Mouse (Mus musculus) ES-Bruce4 (cell line): Measurements from ENCODE around the gene Hus1. TPM values are rescaled to one million over a fixed set of nuclear protein-coding genes. Genes with fewer than 3 reads are reported as not detected.
A peak's percentile ranks its signal among the peaks of the same experiment; 100 is the strongest.

Experiments
- H3K27ac ChIP-seq: 2 replicates; pipeline ENCODE4 v1.5.1; 2012; ENCODE audit warnings: low read length, inconsistent platforms; ENCODE audit not compliant: insufficient read depth
- H3K27me3 ChIP-seq: 2 replicates; pipeline ENCODE4 v1.6.1; 2012; ENCODE audit warnings: mild to moderate bottlenecking, low read length, inconsistent platforms; ENCODE audit not compliant: control insufficient read depth, poor library complexity, insufficient read depth, severe bottlenecking
- H3K36me3 ChIP-seq: 2 replicates; pipeline ENCODE4 v1.6.1; 2012; ENCODE audit warnings: inconsistent platforms, mild to moderate bottlenecking, low read length, moderate library complexity; ENCODE audit not compliant: control insufficient read depth, poor library complexity, insufficient read depth, severe bottlenecking
- H3K4me1 ChIP-seq: one replicate; pipeline ENCODE4 v1.8.1; 2011; ENCODE audit warnings: low read length; ENCODE audit not compliant: control insufficient read depth, insufficient read depth
- H3K4me3 ChIP-seq: 2 replicates; pipeline ENCODE4 v1.5.1; 2011; ENCODE audit warnings: low read depth, mild to moderate bottlenecking, low read length
- H3K9ac ChIP-seq: 2 replicates; pipeline ENCODE4 v1.6.1; 2012; ENCODE audit warnings: low read depth, mild to moderate bottlenecking, inconsistent platforms; ENCODE audit not compliant: poor library complexity, severe bottlenecking
- H3K9me3 ChIP-seq: replicated peaks from 2 replicates; pipeline ENCODE4 v1.6.1; 2012; ENCODE audit warnings: mild to moderate bottlenecking, low read length, inconsistent platforms; ENCODE audit not compliant: control insufficient read depth, poor library complexity, insufficient read depth, severe bottlenecking
- CTCF ChIP-seq: IDR thresholded peaks from one replicate; pipeline ENCODE4 v1.8.1; 2011; ENCODE audit warnings: low read depth, low read length
- EP300 ChIP-seq: IDR thresholded peaks from 2 replicates; pipeline ENCODE4 v1.6.1; 2011; ENCODE audit warnings: low read depth, low read length; ENCODE audit not compliant: insufficient read depth
- POLR2A ChIP-seq: IDR thresholded peaks from one replicate; pipeline ENCODE4 v1.8.1; 2011; ENCODE audit warnings: low read length; ENCODE audit not compliant: insufficient read depth
- polyA plus RNA-seq: library from polyadenylated mRNA; stranded (reverse); fragments of >200 nt; gene quantifications from 2 replicates; pipeline ENCODE4 v1.2.4, GENCODE M21; 2011; ENCODE audit warnings: low read depth; ENCODE audit not compliant: missing spikeins, insufficient read depth, insufficient read length

The Hus1 gene
- polyA plus RNA-seq, 1 experiment, result 33.7 TPM

- Histone ChIP-seq H3K4me1 (no peaks in the 10 kb centered on the region), H3K4me3 (peak overlapping the region; percentile 94), H3K36me3 (peaks cover 16% of the 10 kb centered on the region), H3K9me3 (no peaks in the 10 kb centered on the region), H3K9ac (peak overlapping the region; percentile 85), H3K27me3 (peaks cover 2% of the 10 kb centered on the region; the same call in 1 of the 2 replicates), H3K27ac (peak overlapping the region; percentile 42; the same call in 1 of the 2 replicates)
- TF ChIP-seq EP300 (no peak), POLR2A (no peak), CTCF (no peak)
These were observed 575 bp downstream of the Hus1 start for GRCm38 (mm10) chr11:9010416-9010815.

- H3K9ac ChIP-seq, result no peak overlapping the region
- no peak overlapping the region for H3K27ac ChIP-seq
- no peaks in the 10 kb centered on the region for H3K27me3 ChIP-seq
- H3K9me3 ChIP-seq, result no peaks in the 10 kb centered on the region
- peaks cover 31% of the 10 kb centered on the region for H3K36me3 ChIP-seq
- no peak for TF ChIP-seq POLR2A
- no peak for TF ChIP-seq CTCF
- no peak for TF ChIP-seq EP300
- no peaks in the 10 kb centered on the region for H3K4me1 ChIP-seq
- H3K4me3 ChIP-seq, result no peak overlapping the region
These were observed 2.2 kb downstream of the Hus1 start for GRCm38 (mm10) chr11:9008761-9009160.

- Histone ChIP-seq H3K27ac (no peak overlapping the region), H3K27me3 (no peaks in the 10 kb centered on the region), H3K4me3 (no peak overlapping the region), H3K36me3 (peaks cover 4% of the 10 kb centered on the region; the same call in 1 of the 2 replicates), H3K9me3 (no peaks in the 10 kb centered on the region), H3K9ac (no peak overlapping the region), H3K4me1 (peaks cover 4% of the 10 kb centered on the region)
- TF ChIP-seq EP300 (no peak), CTCF (no peak), POLR2A (no peak)
These were observed 22.9 kb downstream of the Hus1 start for GRCm38 (mm10) chr11:8988084-8988483.

DNA sequence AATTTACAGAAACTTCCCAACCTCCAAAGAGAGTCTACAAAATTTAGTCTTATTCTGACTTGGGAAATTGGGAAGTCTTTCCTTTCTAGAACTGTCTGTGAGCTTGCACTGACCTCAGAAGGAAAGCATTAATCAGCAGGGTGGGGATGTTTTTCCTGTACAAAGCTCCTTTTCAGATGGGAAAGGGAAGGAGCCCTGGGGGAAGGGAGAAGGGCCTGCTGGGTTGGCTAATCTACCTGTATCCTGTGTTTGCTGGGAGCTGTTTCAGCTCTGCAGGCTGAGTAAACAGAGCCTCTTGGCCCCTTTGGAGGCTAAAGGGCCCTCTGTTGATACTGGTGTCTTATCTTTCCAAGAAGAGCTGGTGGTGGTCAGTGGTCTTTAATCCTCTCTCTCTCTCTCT is 24.9 kb downstream of the Hus1 start:
- no peak overlapping the region for H3K4me3 ChIP-seq
- no peaks in the 10 kb centered on the region for H3K27me3 ChIP-seq
- peak overlapping the region; percentile 49; the same call in 1 of the 2 replicates for H3K27ac ChIP-seq
- peak; percentile 81 for TF ChIP-seq EP300
- no peak for TF ChIP-seq POLR2A
- H3K9me3 ChIP-seq, result no peaks in the 10 kb centered on the region
- no peaks in the 10 kb centered on the region for H3K36me3 ChIP-seq
- H3K4me1 ChIP-seq, result peaks cover 4% of the 10 kb centered on the region
- no peak overlapping the region for H3K9ac ChIP-seq

GRCm38 (mm10) chr11:8983237-8983861 is 27.6 kb downstream of the Hus1 start:
- Histone ChIP-seq H3K4me3 (no peak overlapping the region), H3K4me1 (peaks cover 4% of the 10 kb centered on the region), H3K36me3 (no peaks in the 10 kb centered on the region), H3K27ac (no peak overlapping the region), H3K27me3 (no peaks in the 10 kb centered on the region), H3K9me3 (no peaks in the 10 kb centered on the region), H3K9ac (no peak overlapping the region)
- TF ChIP-seq CTCF (peak; percentile 48), EP300 (no peak), POLR2A (no peak)

- Histone ChIP-seq H3K36me3 (no peaks in the 10 kb centered on the region), H3K4me3 (no peak overlapping the region), H3K9me3 (no peaks in the 10 kb centered on the region), H3K4me1 (no peaks in the 10 kb centered on the region), H3K9ac (no peak overlapping the region), H3K27ac (no peak overlapping the region), H3K27me3 (no peaks in the 10 kb centered on the region)
- TF ChIP-seq CTCF (no peak), POLR2A (no peak), EP300 (no peak)
These were observed 32.8 kb downstream of the Hus1 start for GRCm38 (mm10) chr11:8978154-8978553.
